Mouse (Mus musculus) right cerebral cortex, adult 18-20 months (tissue): Measurements from ENCODE around the gene Ehd4.

ENCODE experiments used
- DNase-seq: peaks from one replicate; pipeline ENCODE4 v3.0.0; 2022; ENCODE audit warnings: mixed read lengths

The Ehd4 gene

DNA sequence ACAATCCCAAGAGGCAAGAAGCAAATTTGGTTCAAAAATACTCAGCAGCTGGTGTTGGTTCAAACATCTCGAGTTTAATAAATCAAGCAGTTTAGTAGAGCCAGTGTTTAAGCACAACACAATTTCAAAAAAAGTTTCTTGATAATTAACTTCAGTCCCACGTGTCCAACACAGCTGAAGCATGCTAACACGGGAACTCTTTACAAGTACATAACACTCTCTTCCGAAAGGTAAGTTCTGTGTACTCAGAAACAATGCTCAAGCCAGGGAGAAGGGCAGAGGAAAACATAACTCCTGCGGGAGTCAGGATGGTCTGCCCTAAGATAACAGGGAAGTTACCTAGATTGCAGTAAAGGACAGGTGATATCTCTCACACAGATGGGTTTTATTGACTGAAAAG lies 12.1 kb downstream of the Ehd4 start:
- no peak for DNase-seq

DNA sequence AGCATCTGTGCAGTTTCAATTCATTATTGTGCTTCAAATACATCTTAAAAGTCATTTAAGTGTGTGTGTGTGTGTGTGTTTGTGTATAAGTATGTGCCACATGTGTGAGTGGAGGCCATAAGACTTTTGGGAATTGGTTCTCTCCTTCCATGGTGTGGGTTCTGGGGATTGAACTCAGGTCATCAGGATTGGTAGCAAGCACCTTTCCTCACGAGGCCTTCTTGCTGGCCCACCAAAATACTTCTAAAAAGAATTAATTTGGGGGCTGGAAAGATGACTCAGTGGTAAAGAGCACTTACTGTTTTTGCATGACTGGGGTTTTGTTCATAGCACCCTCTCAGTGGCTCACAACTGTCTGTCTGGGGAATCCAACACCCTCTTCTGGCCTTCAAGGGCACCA lies 12.7 kb downstream of the Ehd4 start:
- no peak for DNase-seq

DNA sequence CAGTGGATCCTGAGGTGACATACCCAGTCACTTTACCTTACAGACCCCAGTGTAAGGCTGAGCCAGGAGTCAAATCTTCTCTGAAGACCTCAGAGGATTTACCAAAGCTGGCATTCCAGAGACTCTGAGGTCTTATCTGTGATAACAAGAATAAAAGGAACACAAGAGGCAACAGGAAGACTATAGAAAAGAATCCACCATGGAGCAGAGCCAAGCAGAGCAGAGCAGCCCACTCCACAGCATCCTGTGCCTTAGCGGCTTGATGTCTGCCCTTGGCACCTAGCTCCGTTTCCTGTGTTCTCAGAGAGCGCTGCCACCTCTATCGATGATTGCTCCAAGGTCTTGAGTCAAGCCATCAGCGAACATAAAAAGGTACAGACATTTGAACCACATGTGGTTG lies 14.1 kb downstream of the Ehd4 start:
- no peak for DNase-seq

DNA sequence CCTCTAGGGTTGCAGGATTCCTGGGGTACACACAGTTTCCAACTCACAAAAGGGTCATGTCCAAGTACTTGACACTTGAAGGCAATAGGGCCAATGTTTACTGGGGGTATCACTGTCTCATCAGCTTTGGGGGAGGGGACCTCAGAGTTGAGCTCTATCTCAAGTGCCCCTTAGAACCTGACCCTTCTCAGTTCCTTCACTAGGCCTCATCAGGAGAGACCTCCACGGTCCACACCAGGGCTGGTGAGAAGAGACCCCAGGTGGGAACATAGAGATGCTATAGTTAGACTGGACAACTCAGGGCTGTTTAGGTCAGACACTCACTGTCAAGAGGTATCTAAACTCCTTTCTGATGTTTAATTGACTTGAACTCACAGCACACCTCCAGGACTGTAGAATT lies 15.3 kb downstream of the Ehd4 start:
- DNase-seq, result no peak

DNA sequence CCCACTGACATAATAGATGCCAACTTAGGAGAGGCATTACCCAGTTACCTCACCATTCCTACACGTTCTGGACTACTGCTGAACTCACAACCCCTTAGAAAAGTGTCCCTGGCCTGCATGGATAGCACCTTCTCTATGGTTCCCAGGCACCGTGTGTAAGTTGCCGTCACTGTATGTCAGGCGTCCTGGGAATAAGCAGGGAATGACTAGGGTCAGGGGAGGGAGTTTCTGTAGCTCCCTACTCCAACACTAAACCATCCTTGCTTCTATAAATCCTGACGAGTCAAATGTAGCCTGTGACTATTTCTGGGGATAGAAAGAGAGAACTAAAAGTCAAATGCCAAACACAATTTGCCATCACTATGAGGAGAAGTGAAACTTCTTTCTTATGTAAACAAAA lies 17.1 kb downstream of the Ehd4 start:
- DNase-seq, result no peak

DNA sequence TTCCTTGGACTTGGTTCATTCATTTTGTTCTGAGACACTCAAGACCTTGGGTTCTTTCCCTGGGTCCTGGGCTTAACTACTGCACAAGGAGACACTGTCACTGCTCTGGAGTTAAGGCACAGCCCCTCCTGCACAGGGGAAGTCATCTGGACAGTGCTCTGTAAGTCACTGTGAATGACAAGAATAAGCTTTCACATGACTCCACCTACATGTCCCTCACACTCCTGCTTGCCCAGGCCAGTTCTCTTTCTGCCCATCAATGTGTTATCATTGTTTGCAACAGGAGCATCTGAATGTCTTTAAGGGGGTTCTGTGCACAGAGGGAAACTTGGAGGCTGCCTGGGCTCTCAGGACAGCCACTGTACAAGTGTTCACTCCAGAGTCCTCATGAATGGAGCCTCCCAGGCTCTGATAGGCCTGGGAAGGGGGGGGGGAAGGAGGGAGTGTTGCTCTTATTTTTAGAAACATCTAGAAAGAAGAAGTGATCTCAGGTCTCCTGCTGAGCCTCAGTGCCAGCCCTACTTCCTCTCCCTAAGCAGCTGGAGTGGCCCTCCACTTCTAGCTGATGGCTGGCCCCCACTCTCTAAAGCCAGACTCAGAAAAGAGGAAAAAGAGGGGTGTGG lies 19.8 kb downstream of the Ehd4 start:
- DNase-seq, result no peak

DNA sequence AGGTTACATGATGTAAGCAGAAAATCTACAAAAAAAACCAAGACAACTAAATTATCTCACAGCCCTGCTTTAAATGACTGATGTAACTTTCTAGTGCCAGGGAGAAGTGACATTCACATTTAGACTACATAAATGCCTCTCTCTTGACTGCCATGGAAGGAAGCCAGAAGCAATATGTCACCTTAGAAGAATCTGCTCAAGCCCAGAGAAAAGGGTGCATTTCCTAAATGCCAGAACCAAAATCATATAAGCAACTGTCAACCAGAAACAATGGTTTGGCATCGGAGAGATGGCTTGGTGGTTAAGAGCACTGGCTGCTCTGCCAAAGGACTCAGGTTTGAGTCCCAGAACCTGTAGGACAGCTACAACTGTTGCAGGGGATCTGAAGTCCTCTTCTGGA lies 22.5 kb downstream of the Ehd4 start:
- DNase-seq, result no peak

DNA sequence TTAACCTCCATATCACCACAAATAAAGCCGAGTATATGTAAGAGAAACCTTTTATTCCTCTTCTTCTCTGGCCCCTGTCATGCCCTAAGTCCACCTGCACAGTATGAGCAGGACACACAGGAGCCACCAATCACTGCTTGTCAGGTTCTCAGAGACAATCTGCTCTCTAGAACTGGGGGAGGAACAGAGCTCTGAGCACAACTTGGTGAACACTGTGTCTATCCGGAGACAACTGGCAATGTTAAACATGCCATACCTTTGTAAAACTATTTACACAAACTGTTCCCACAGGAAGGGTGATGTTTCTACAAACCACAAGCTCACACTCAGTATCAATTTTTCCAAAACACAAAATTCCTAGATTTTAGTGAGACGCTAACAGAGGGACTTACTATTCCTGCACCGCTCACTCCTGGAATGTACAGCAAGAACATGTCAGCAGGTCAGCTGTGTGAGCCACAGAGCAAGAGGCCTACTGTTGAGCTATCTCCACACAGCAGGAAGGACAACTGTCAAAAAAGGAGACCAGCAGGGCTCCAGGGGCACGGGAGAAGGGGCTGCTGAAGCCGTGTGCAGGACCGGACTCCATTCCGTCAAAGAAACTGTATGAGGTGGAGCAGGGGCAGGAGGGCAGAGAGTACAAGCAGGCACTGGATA lies 25.0 kb downstream of the Ehd4 start:
- DNase-seq, result no peak

DNA sequence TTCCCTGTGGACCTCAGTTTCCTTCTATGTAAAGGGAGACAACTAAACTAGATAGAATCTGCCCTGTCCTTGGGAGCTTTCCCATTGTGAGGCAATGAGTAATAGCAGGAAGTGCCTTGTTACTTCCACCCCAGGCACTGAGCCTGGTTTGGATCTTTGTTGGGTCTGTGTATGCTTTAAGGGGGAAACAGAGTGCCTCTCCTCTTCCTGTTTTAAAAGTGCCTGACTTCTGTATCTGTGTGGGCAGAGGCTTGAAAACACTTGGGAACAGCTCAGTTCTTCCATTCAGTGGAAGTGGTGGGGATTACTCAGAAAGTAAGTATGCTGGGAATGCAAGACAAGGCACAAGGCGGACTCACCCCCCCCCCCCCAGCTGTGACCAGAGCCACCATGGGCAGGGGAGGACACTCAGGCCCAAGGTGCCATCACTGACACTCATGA lies 25.8 kb downstream of the Ehd4 start:
- DNase-seq, result no peak

DNA sequence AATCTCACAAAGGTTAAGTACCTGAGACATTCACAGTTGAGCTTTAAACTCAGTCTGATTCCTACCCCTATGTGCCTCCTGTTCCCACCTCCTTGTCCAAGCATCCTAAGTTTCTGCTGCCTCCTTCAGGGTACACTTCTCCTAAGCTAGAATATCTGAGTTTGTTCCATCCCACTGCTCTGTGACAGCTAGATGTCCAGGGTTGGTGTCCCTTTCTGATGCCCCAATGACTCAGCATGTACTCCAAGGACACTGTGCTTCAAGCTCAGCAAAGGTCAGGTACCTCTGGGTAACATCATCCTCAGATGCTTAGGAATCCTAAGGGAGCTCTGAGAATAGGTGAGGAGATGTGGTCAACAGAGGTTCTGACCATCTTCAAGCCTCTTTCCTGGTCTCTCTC lies 26.4 kb downstream of the Ehd4 start:
- no peak for DNase-seq

DNA sequence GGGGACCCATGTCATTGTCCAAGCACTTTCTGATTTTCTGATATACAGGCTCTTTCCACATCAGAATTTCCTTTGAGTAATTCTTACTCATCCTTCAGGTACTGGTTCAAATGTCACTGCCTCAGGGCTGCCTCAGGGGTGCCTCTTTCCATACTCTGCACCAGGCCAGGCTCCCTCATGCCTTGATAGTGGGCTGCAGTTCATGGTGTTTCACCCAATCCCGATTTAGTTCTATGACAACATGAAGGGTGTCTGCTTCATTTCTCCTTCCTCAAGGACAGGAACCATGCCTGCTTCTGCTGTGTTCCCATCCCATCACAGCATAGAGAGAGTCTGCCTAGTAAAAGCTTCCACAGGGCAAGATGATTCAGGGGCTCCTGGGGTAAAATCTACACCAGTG lies 27.5 kb downstream of the Ehd4 start:
- no peak for DNase-seq

DNA sequence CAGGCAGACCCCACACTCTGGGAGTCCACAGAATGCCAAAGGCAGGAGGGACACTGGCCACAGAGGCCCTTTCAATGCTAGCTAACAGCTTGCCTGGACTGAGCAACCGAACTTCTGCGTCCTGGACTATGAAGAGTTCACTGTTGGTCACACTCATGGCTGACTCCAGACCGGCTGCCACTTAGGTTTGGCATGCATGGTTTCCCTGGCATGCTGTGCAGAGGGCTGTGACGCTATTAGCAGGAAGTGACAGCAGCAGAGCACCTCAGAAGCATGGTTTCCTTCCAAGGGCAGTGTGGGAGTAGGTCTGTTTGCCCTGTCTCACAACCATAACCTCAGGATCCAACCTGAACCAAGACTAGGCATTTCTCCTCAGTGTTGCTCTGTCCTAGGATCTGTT lies 28.0 kb downstream of the Ehd4 start:
- no peak for DNase-seq

DNA sequence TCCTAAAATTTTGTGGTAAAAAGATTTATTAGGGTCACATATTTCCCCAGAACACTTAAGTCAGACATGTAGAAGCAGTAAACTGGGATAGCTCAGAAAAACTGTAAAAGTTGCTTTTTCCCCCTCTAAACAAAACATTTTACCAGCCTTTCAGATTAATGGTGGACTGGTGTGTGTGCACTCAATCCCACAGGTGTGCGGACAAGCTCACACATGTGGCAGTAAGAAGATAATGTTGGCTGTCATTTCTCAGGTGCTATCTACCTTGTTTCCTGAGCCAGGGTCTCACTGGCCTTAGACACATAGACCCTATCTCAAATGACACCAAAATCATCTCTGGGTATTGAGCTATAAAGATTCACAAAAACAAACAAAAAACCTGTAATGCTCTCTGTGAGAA lies 28.9 kb downstream of the Ehd4 start:
- no peak for DNase-seq

DNA sequence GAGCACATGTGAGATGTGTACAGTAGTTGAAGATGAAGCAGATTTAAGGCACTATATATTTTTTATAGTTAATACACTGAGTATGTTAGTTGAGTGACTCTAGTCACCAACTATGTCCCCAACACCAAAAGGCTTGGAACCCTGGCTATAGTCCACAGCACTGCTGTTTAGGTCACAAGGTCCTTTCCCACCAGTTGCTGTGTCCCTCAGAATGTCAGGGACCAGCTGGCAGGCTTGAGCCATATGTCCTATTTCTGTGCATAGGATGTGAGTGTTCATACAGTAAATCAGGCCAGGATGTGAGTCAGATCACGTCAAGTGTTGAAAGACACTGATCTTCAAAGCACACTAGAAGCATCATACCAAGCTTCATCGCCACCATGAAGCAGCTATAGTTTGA lies 29.5 kb downstream of the Ehd4 start:
- DNase-seq, result no peak

DNA sequence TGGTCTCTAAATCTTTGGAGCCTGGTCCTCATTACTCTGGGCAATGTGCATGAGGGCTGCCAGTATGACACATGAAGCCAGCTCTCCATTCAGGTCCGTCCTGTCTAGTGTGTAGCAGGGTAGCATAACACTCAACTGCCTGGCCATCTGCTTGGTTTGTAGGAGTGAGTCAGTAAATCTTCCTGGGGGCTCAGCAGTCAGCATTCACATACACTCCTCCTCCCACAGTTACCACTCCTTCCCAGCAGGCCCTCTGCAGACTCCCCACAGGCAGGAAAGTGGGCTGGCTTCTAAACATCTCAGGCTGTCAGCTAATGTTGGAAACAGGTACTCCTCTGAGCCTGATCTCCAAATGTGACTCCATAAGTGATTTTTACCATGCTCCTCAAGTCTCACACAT lies 30.3 kb downstream of the Ehd4 start:
- DNase-seq, result peak; percentile 31

DNA sequence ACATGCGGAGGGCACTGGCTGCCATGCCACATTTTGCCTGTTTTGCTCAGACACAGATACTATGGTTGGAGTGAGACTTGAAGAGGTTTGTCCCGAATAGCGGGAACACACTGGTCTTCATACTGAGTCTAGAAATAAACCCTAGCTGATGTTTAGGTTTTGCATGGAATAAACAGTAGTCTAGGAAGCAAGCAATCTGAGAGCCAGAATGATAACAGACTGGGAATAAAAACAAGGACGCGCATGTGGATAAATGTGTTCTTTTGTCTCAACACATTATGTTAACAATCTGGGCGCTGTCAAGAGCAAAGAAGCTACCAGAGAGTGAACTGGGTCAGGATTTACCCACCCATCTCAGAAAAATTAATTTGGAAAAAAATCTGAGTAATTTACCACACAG lies 31.4 kb downstream of the Ehd4 start:
- no peak for DNase-seq

DNA sequence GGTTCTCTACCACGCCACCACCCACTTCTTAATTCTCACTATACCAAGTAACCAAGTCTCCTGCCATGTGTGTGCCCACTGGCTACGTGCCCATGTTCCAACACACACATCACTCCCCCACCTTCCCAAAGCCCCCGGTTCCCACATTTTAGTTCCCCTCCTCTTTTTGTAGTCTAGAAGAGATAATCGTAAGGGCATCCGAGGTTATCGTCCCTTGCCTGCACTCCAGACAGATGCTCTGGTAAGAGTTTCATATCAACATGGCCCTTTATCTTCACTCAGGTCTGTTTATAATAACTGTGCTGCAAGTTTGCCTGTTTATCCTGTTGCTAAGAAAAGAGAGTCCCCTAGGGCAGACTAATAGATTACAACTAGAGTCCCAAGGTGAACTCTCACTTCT lies 37.1 kb downstream of the Ehd4 start:
- DNase-seq, result no peak

DNA sequence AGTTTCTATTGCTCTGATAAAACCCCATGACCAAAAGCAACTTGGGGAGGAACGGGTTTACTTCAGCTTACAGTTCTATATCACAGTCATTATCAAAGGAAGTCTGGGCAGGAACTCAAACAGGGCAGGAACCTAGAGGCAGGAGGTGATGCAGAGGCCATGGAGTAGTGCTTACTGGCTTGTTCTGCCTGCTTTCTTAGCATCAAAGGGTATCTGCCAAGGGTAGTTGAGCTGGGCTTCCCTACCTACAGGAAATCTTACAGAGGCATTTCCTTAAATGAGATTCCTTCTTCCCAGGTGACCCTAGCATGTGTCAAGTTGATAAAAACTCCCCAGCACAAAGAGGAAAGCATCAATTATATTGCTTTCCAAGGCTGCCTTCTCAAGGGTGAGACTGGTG lies 38.0 kb downstream of the Ehd4 start:
- DNase-seq, result no peak

DNA sequence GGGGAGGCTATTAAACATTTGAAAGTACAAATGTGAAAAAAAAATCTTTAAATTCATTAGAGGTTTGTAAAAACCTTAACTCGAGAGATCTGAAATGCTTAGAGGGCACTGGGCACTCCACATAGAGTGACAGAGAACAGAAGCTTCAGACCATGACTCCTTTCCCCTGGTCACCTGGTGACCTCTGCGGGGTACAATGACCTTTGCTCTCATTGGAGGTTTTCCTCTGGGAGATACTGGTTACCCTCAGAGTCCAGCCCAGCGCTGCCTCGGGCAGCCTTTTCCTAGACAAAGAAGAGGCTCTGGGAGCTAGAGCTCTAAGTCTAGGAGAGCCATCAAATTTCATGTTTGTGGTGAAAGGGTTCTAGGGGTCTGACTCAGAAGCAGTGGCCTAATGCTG lies 39.4 kb downstream of the Ehd4 start:
- no peak for DNase-seq

DNA sequence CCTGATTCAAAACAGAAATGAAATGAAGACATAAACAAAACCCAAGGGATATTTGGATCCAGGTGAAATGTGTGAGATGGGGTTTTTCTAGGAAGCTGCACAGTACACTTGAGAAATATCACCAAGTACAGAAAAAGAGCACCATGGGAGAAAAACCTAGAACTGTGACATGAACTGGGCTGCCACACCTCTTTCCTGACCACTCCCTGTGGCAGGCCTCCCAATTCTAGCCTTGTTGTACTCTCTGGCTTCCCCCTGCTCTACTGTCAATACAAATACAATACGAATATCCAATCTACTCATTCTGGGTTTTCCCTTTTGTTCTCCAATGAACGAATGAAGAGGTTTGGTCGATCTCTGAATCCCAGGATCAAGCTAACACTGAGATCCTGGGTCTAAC lies 40.4 kb downstream of the Ehd4 start:
- no peak for DNase-seq

DNA sequence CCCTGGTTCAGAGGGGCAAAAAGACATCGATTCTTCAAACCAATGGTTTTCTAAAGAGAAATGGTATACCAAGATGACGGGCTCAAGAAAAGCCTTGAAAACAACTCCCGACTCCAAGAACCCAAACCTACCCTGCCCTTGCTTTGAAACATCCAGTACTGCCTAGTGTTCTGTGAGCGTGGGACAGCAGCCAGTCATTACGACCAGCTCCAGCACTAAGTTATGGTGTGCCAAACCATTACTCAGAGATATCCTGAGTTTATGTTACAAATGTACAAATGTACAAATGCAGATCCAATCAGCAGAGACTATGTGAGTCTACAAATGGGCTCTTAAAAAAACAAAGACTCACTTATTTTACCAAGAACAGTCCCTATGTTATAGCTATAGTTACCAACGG lies 40.9 kb downstream of the Ehd4 start:
- DNase-seq, result no peak

DNA sequence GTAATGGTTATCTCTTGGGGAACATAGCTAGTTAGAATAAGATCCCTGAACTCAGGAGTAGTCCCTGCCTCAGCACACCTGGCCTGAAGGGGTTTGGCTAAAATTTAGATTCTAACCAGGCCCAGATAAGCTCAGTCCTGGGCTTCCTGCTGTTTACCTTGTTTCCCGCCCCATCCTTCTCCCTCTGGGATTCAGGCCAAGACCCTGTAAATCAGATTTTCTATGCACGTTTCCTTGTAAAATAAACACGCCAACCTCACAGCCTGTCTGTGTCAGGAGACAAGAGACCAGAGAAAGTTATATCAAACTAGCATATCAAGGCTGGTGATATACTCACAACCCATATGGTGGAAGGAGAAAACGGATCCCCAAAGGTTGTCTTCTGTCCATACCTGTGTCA lies 42.8 kb downstream of the Ehd4 start:
- no peak for DNase-seq

DNA sequence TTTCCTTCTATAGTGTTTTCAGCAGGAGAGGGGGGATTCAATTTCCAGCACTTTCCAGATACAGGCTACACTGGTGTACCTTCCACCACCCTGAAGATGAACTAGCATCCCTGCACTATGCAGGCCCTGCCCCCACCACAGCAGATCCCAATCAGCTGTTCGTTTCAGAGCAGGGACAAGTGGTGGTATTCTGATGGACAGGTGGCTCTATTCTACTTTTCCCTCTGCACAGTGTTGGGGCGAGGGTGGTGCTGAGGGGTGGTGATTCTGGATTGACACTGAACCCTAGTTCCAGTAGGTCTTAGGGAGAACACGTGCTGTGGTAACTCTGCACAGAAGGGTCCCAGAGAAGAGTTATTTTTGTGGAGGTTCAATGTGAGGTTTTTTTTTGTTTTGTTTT lies 43.2 kb downstream of the Ehd4 start:
- DNase-seq, result no peak

DNA sequence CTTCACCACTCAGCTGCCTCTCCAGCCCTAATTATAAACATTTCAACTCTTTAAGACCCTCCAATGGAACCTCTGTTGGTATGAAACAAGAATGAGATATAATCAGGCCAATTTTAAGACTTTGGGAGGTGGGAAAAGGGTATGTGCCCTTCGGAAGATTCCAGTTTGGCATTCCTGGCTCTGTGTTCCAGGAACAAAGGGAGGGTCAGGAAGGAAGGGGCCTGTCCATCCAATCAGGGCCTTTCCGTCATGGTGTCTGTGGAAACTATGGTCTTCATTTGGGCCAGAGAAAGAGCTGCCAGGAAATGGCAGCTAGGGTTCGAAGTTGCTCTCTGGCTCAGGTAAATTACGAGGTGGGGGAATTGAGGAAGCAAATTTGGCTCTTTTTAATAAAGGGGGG lies 46.3 kb downstream of the Ehd4 start:
- DNase-seq, result no peak

DNA sequence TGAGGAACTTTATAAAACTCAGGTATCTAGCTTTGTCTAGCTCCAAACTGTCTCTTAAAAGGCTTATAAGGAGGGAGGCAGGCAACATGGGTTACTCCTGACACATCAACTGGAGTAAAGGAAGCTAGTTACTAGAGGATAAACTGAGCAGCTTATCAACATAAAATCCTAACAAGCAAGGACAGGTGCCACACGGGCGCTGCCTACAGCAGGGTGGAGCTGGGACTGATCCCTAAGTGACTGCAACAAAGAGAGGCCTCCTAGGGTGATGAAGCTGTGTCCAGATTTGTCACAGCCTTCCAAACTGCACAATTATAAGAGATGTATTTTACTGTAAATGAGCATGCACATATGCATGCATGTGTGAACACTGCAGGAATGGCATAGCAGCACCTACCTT lies 47.0 kb downstream of the Ehd4 start:
- DNase-seq, result no peak
